Mouse (Mus musculus) midbrain, embryonic 13.5 days (tissue): ENCODE data around the gene Tlr2. TPM values are rescaled to one million over a fixed set of nuclear protein-coding genes. Genes with fewer than 3 reads are reported as not detected.
"Not testable (repeated sequence)": the region's sequence is repeated elsewhere in the genome, so short reads cannot be mapped to it uniquely, and the experiment has no call there.

Experiments
- ATAC-seq: fragments of 200-750 bp; cut with Nextera tagmentation; 2 replicates; pipeline ENCODE4 v1.8.0; 2017; ENCODE audit warnings: mild to moderate bottlenecking, moderate TSS enrichment, moderate library complexity
- H3K27ac ChIP-seq: fragments of 300-500 bp; sonication (generic); 2 replicates; pipeline ENCODE4 v1.5.1; 2015; ENCODE audit warnings: inconsistent platforms, mild to moderate bottlenecking, moderate library complexity
- H3K27me3 ChIP-seq: fragments of 300-500 bp; sonication (generic); 2 replicates; pipeline ENCODE4 v1.6.1; 2015; ENCODE audit warnings: mild to moderate bottlenecking, inconsistent platforms
- H3K36me3 ChIP-seq: fragments of 300-500 bp; sonication (generic); 2 replicates; pipeline ENCODE4 v1.6.1; 2015; ENCODE audit warnings: mild to moderate bottlenecking, inconsistent platforms
- H3K4me1 ChIP-seq: fragments of 300-500 bp; sonication (generic); replicated peaks from 2 replicates; pipeline ENCODE4 v1.6.1; 2015; ENCODE audit warnings: inconsistent platforms
- H3K4me2 ChIP-seq: fragments of 300-500 bp; sonication (generic); replicated peaks from 2 replicates; pipeline ENCODE4 v1.6.1; 2015; ENCODE audit warnings: moderate library complexity, mild to moderate bottlenecking, inconsistent platforms
- H3K4me3 ChIP-seq: fragments of 300-500 bp; sonication (generic); replicated peaks from 2 replicates; pipeline ENCODE4 v1.5.1; 2015; ENCODE audit warnings: mild to moderate bottlenecking, inconsistent platforms
- H3K9ac ChIP-seq: fragments of 300-500 bp; sonication (generic); replicated peaks from 2 replicates; pipeline ENCODE4 v1.6.1; 2015; ENCODE audit warnings: mild to moderate bottlenecking, inconsistent platforms
- H3K9me3 ChIP-seq: fragments of 300-500 bp; sonication (generic); 2 replicates; pipeline ENCODE4 v1.6.1; 2016; ENCODE audit warnings: mild to moderate bottlenecking, inconsistent platforms
- WGBS: fragments of 180-500 bp; shearing (Covaris S2); methylation state at CpG from one replicate; pipeline ENCODE4 v1.1.7; 2015; 5-methylcytosine and 5-hydroxymethylcytosine counted together
- polyA plus RNA-seq: library from polyadenylated mRNA; unstranded; fragments of >200 nt; fragmentation: Nextera tagmentation; extraction: Ambion mirVana; gene quantifications from 2 replicates; pipeline ENCODE4 v1.2.1, GENCODE M21; 2015

Tlr2 gene
- 0.63 and 0.79 TPM in 2 replicates for polyA plus RNA-seq

DNA sequence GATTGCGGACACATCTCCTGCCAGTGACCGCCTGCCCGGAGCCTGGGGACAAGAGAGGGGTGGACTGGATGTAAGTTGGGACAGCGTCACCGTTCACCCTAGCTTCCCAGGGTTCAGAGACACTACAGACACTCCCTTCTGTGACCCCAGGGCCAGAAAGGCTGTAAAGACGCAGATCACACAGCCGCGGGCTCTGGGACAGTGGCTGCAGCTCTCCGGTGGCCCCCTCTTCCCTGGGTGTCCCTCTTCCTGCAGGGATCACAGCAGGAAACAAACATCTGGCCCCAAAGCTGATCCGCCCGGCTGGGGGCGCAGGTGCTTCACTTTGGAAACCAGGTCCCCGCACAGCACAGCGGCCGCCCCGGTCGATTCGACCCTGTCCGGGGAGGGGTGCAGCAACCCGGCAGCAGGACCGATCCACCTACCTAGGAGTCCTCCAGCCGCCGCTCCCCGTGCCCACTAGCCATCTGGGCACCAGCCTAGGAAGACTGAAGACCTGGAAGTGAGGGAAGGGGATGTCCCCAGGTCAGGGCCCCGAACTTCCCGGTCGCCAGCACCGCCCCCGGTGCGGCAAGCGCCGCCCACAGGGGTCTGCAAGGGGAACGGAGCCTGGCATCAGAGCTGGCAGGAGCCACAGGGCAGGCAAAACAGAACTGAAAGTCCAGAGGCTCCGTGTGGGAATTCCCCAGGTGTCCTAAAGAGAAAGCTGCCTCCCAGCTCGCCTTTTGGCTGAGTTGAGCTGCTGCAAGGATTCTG, at the start of gene Tlr2:
TSS of gene Tlr2 (minus strand) at position 673 of the 756 bp plus-strand sequence.
- H3K36me3 ChIP-seq = no peaks in the 10 kb centered on the region
- no peaks in the 10 kb centered on the region for H3K9me3 ChIP-seq
- peak within 1 kb of the TSS; percentile 63 for H3K9ac ChIP-seq
- under 1% methylated on average over 35 of the region's 35 CpGs for WGBS
- H3K27ac ChIP-seq = no peak within 1 kb of the TSS
- H3K4me2 ChIP-seq = peak within 1 kb of the TSS; percentile 88
- ATAC-seq = peak; percentile 89
- H3K4me3 ChIP-seq = peak within 1 kb of the TSS; percentile 53
- peaks cover 12% of the 10 kb centered on the region for H3K4me1 ChIP-seq
- H3K27me3 ChIP-seq = peaks cover 19% of the 10 kb centered on the region

GRCm38 (mm10) chr3:83885163-83885562, 43.6 kb upstream of the Tlr2 start:
- no peak overlapping the region for H3K27ac ChIP-seq
- H3K27me3 ChIP-seq = no peaks in the 10 kb centered on the region
- H3K4me2 ChIP-seq = no peak overlapping the region
- no peak overlapping the region for H3K4me3 ChIP-seq
- H3K9me3 ChIP-seq = no peaks in the 10 kb centered on the region
- 83% methylated on average over 2 of the region's 2 CpGs for WGBS
- H3K9ac ChIP-seq = no peak overlapping the region
- no peaks in the 10 kb centered on the region for H3K36me3 ChIP-seq
- no peak for ATAC-seq
- H3K4me1 ChIP-seq = no peaks in the 10 kb centered on the region

GRCm38 (mm10) chr3:83879261-83880050, 37.9 kb upstream of the Tlr2 start:
- WGBS = 82% methylated on average over 5 of the region's 5 CpGs
- H3K4me1 ChIP-seq, H3K9ac ChIP-seq: not testable (repeated sequence)

DNA sequence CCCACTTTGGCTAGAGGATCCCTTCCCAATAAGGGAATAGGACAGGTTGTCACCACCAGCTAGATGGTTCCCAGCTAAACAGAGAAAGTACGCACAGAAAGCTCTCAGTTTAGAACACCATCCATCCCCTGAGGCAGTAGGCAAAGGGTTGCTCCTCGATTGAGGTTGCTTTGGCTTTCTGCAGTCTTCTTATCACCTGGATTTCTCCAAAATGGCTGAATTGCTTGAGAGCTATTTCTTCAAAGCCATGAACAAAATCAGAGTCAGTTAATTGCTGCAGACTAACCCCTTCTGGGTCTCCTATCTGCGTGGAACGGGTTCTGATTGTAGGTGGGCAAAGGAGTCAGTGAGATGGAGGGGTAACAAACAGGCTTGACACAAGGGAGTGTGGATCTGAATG, 37.2 kb upstream of the Tlr2 start:
- 95% methylated on average over 4 of the region's 4 CpGs for WGBS
- no peak overlapping the region for H3K27ac ChIP-seq
- no peak overlapping the region for H3K4me3 ChIP-seq
- H3K27me3 ChIP-seq = no peaks in the 10 kb centered on the region
- H3K9ac ChIP-seq = no peak overlapping the region
- no peaks in the 10 kb centered on the region for H3K4me1 ChIP-seq
- no peak overlapping the region for H3K4me2 ChIP-seq
- H3K36me3 ChIP-seq = no peaks in the 10 kb centered on the region
- no peaks in the 10 kb centered on the region for H3K9me3 ChIP-seq
- no peak for ATAC-seq

More at GRCm38 (mm10) chr3:83879261-83880050, 37.9 kb upstream of the Tlr2 start:
- H3K4me3 ChIP-seq, H3K9me3 ChIP-seq, H3K36me3 ChIP-seq, ATAC-seq, H3K27me3 ChIP-seq, H3K27ac ChIP-seq, H3K4me2 ChIP-seq: not testable (repeated sequence)

DNA sequence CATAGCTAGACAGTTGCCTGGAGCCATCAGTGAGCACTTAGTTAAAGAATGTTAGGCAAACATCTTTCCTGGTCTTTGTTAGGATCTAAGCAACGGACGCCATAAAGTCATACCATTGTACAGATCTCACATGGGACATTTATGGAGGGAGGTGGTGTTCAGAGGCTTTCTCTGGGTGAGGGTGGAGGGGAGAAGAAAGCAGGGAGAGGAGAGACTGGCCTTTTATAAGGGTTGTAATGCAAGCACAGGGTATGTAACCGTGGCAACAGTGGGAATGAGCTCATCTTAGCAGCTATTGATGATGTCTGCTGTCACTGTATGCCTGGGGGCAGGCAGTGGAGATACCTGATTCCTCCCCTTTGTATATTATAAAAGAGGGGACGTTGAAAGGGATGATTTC, 34.7 kb upstream of the Tlr2 start:
- Histone ChIP-seq H3K27me3 (no peaks in the 10 kb centered on the region), H3K27ac (no peak overlapping the region), H3K9me3 (no peaks in the 10 kb centered on the region), H3K4me1 (no peaks in the 10 kb centered on the region), H3K4me2 (no peak overlapping the region), H3K4me3 (no peak overlapping the region), H3K9ac (no peak overlapping the region), H3K36me3 (no peaks in the 10 kb centered on the region)
- WGBS = 77% methylated on average over 4 of the region's 4 CpGs
- no peak for ATAC-seq

- not testable (repeated sequence) for H3K27me3 ChIP-seq, H3K4me1 ChIP-seq, H3K9me3 ChIP-seq, H3K27ac ChIP-seq, H3K9ac ChIP-seq, H3K4me3 ChIP-seq, H3K36me3 ChIP-seq, ATAC-seq, H3K4me2 ChIP-seq
- WGBS = 94% methylated on average over 2 of the region's 2 CpGs
These were observed 33.5 kb upstream of the Tlr2 start for GRCm38 (mm10) chr3:83875078-83875477.

- H3K9ac ChIP-seq, H3K9me3 ChIP-seq, H3K4me3 ChIP-seq, H3K4me1 ChIP-seq, ATAC-seq, H3K36me3 ChIP-seq, H3K27ac ChIP-seq, H3K27me3 ChIP-seq, H3K4me2 ChIP-seq: not testable (repeated sequence)
- 87% methylated on average over 2 of the region's 2 CpGs for WGBS
These were observed 31.3 kb upstream of the Tlr2 start for GRCm38 (mm10) chr3:83872853-83873252.

GRCm38 (mm10) chr3:83871962-83872361, 30.4 kb upstream of the Tlr2 start:
- ATAC-seq, H3K27me3 ChIP-seq, H3K4me1 ChIP-seq, H3K27ac ChIP-seq, H3K36me3 ChIP-seq, H3K4me2 ChIP-seq, H3K4me3 ChIP-seq, H3K9ac ChIP-seq, H3K9me3 ChIP-seq: not testable (repeated sequence)
- WGBS = 93% methylated on average over 4 of the region's 4 CpGs

GRCm38 (mm10) chr3:83871559-83871958, 30.0 kb upstream of the Tlr2 start:
- not testable (repeated sequence) for H3K4me2 ChIP-seq, H3K27me3 ChIP-seq, H3K4me1 ChIP-seq, H3K4me3 ChIP-seq, ATAC-seq, H3K9me3 ChIP-seq, H3K27ac ChIP-seq, H3K36me3 ChIP-seq, H3K9ac ChIP-seq
- 89% methylated on average over 7 of the region's 7 CpGs for WGBS

DNA sequence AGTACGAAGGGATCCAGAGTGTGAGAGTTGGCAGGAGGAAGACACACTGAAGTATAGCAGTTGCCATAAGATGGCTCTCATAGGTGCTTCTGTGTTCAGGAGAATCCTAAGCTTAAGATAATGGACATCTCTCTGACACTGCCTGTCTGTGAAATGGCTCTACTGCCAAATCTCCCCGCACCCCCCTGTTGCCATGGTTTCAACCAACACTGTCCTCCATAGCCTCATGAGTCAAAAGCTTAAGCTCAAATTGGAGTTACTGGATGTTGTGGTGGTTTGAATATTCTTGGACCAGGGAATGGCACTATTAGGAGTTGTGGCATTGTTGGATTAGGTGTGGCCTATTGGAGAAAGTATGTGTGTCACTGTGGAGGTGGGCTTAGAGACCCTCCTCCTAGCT, 28.2 kb upstream of the Tlr2 start:
- no peaks in the 10 kb centered on the region for H3K4me1 ChIP-seq
- H3K27me3 ChIP-seq = no peaks in the 10 kb centered on the region
- no peaks in the 10 kb centered on the region for H3K9me3 ChIP-seq
- no peak overlapping the region for H3K4me2 ChIP-seq
- no peaks in the 10 kb centered on the region for H3K36me3 ChIP-seq
- no peak overlapping the region for H3K4me3 ChIP-seq
- ATAC-seq = no peak
- H3K27ac ChIP-seq = no peak overlapping the region
- no peak overlapping the region for H3K9ac ChIP-seq
- WGBS = 93% methylated on average over 2 of the region's 2 CpGs

DNA sequence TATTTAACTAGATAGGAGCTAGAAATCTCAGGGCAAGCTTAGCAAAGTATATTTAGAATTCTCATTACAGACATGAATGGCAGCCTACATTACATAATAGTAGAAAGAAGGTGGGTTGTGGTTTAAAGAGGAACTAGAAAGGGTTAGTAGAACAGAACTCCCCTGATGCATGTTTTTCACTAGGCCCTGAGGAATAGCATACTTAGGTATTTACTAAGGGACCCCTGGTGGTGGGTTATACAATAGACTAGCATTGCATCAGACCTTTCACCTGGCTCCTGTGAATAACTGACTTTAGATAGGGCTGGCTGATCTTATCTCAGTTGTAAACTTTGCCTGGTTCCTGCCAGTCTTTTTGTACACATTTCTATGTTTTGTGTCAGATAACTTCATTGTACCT, 25.5 kb upstream of the Tlr2 start:
- not testable (repeated sequence) for H3K27ac ChIP-seq, H3K4me2 ChIP-seq, H3K9me3 ChIP-seq, H3K9ac ChIP-seq, ATAC-seq, H3K4me1 ChIP-seq, H3K27me3 ChIP-seq, H3K4me3 ChIP-seq, H3K36me3 ChIP-seq

GRCm38 (mm10) chr3:83865216-83865615, 23.6 kb upstream of the Tlr2 start:
- H3K9ac ChIP-seq = no peak overlapping the region
- WGBS = 93% methylated on average over 2 of the region's 2 CpGs
- H3K27ac ChIP-seq = no peak overlapping the region
- H3K27me3 ChIP-seq = no peaks in the 10 kb centered on the region
- no peaks in the 10 kb centered on the region for H3K36me3 ChIP-seq
- no peak overlapping the region for H3K4me2 ChIP-seq
- H3K9me3 ChIP-seq = no peaks in the 10 kb centered on the region
- no peak for ATAC-seq
- H3K4me1 ChIP-seq = no peaks in the 10 kb centered on the region
- no peak overlapping the region for H3K4me3 ChIP-seq
